Mouse (Mus musculus): ENCODE data around the gene Pold3. TPM values are rescaled to one million over a fixed set of nuclear protein-coding genes. Genes with fewer than 3 reads are reported as not detected.

Gene Pold3
- total RNA-seq (2023), result 48.8 TPM

GRCm38 (mm10) chr7:100121376-100121789 is at the start of gene Pold3:
Pold3 (minus strand) TSS chr7:100121565.

DNA sequence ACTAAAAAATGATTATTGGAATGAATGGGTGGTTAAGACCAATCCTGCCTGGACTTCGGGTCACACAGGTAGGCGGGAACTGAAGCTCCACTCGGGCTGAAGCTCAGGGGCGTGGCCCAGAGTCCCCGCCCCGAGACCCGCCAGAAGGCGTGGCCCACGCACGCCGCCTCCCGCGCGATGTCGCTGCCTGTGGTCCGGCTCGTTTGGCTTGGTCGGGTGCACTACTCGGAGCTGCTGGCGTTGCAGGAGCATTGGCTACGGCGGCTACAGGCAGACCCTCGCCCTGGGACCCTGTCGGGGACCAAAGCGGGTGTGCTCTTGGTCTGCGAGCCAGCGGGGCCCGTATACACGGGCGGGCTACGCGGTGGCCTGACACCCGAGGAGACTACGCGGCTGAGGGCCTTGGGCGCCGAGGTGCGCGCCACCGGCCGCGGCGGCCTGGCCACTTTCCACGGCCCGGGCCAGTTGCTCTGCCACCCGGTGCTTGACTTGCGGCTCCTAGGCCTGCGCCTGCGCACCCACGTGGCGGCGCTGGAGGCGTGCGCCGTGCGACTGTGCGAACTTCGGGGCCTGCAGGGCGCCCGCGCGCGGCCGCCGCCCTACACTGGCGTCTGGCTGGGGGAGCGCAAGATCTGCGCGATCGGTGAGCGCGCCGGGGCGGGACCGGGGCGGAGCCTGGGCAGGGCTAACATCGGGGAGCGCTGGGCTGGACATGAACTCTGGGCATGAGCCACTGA is 37.9 kb upstream of the Pold3 start, which contains the start of gene Lipt2:
Gene Lipt2 (plus strand): TSS at position 173 of the 737 bp plus-strand sequence.

Other genes with a start within 250 kb of the Pold3 start
- gene Rnf169, start 141.1 kb downstream of the Pold3 start, total RNA-seq (2023), result 23.8 TPM
- gene Chrdl2, start 115.4 kb downstream of the Pold3 start, total RNA-seq (2023), result not detected
- gene Lipt2, start 37.7 kb upstream of the Pold3 start, total RNA-seq (2023), result 1.2 TPM
- not detected for gene Kcne3, start 54.9 kb upstream of the Pold3 start, total RNA-seq (2023)
- gene Pgm2l1, start 105.8 kb upstream of the Pold3 start, total RNA-seq (2023), result 35.4 TPM
- gene P4ha3, start 164.0 kb upstream of the Pold3 start, total RNA-seq (2023), result not detected